Mouse (Mus musculus): ENCODE measurements at regions not wholly inside any gene's neighbourhood (a gene's known extent, or its start where the extent isn't known, plus 50 kb on each side); places are given as distances from the start of the nearest gene placed in this dataset.

- no peak for TF ChIP-seq POLR2A (IDR thresholded peaks at IDR 0.05; ENCODE audit: low read depth, low read length)
- TF ChIP-seq CTCF (conservative IDR thresholded peaks at IDR 0.05; ENCODE audit: insufficient read depth, insufficient read length, low read depth, low read length): no peak
These were observed 356.3 kb upstream of the Ubash3b start for GRCm38 (mm10) chr9:41517787-41518186.
